Mouse (Mus musculus): ENCODE measurements around the gene Msh4. TPM values are rescaled to one million over a fixed set of nuclear protein-coding genes. Genes with fewer than 3 reads are reported as not detected.
A peak's percentile ranks its signal among the peaks of the same experiment; 100 is the strongest.

Gene Msh4
- polyA plus RNA-seq, 1 experiment from 2014 or later: 0.17 TPM

GRCm38 (mm10) chr3:153926333-153926732, 20.4 kb upstream of the Msh4 start:
- Histone ChIP-seq H3K4me3 (ENCODE audit: low read depth, low read length) (no peak overlapping the region), H3K36me3 (ENCODE audit: insufficient read depth) (peaks cover 38% of the 10 kb centered on the region), H3K9ac (no peak overlapping the region), H3K27ac (ENCODE audit: low read depth) (no peak overlapping the region), H3K4me1 (ENCODE audit: insufficient read depth) (no peaks in the 10 kb centered on the region), H3K9me3 (ENCODE audit: low read depth, low read length) (no peaks in the 10 kb centered on the region), H3K4me2 (no peak overlapping the region), H3K27me3 (ENCODE audit: insufficient read depth, low read length) (no peaks in the 10 kb centered on the region)
- no peak for DNase-seq
- WGBS: 89% methylated on average over 7 of the region's 7 CpGs
- no peak for ATAC-seq (ENCODE audit: insufficient read depth)
- no peak for TF ChIP-seq CTCF (IDR thresholded peaks at IDR 0.05; ENCODE audit: low read depth)

GRCm38 (mm10) chr3:153921147-153921910, 15.4 kb upstream of the Msh4 start:
- Histone ChIP-seq H3K4me2 (no peak overlapping the region), H3K4me1 (ENCODE audit: insufficient read depth) (no peaks in the 10 kb centered on the region), H3K36me3 (ENCODE audit: insufficient read depth) (peaks cover 25% of the 10 kb centered on the region; the same call in 1 of the 2 replicates), H3K4me3 (ENCODE audit: low read depth, low read length) (no peak overlapping the region), H3K27ac (ENCODE audit: low read depth) (no peak overlapping the region), H3K9ac (no peak overlapping the region), H3K27me3 (ENCODE audit: insufficient read depth, low read length) (no peaks in the 10 kb centered on the region), H3K9me3 (ENCODE audit: low read depth, low read length) (no peaks in the 10 kb centered on the region)
- 84% methylated on average over 10 of the region's 10 CpGs for WGBS
- no peak for TF ChIP-seq CTCF (IDR thresholded peaks at IDR 0.05; ENCODE audit: low read depth)
- DNase-seq: no peak
- no peak for ATAC-seq (ENCODE audit: insufficient read depth)

GRCm38 (mm10) chr3:153917200-153917599, 11.3 kb upstream of the Msh4 start:
- no peak overlapping the region for H3K27ac ChIP-seq (ENCODE audit: low read depth)
- no peak for TF ChIP-seq CTCF (IDR thresholded peaks at IDR 0.05; ENCODE audit: low read depth)

GRCm38 (mm10) chr3:153913510-153914243, 7.7 kb upstream of the Msh4 start:
- Histone ChIP-seq H3K4me1 (ENCODE audit: insufficient read depth) (peaks cover 12% of the 10 kb centered on the region), H3K9ac (peak overlapping the region; percentile 92), H3K4me3 (ENCODE audit: low read depth, low read length) (peak overlapping the region; percentile 66), H3K27me3 (ENCODE audit: insufficient read depth, low read length) (no peaks in the 10 kb centered on the region), H3K27ac (ENCODE audit: low read depth) (peak overlapping the region; percentile 87), H3K4me2 (peak overlapping the region; percentile 68), H3K36me3 (ENCODE audit: insufficient read depth) (peaks cover 30% of the 10 kb centered on the region), H3K9me3 (ENCODE audit: low read depth, low read length) (no peaks in the 10 kb centered on the region)
- 0 out of 2 replicates have a peak, but pooled peaks have one; percentile 5 for TF ChIP-seq CTCF (IDR thresholded peaks at IDR 0.05; ENCODE audit: low read depth)
- no peak for ATAC-seq (ENCODE audit: insufficient read depth)
- DNase-seq: peak; percentile 65
- 31% methylated on average over 6 of the region's 6 CpGs for WGBS

More at GRCm38 (mm10) chr3:153917200-153917599, 11.3 kb upstream of the Msh4 start:
- Histone ChIP-seq H3K4me2 (no peak overlapping the region), H3K36me3 (ENCODE audit: insufficient read depth) (0 out of 2 replicates have a peak, but pooled peaks cover 2% of the 10 kb centered on the region), H3K9me3 (ENCODE audit: low read depth, low read length) (no peaks in the 10 kb centered on the region), H3K4me3 (ENCODE audit: low read depth, low read length) (no peak overlapping the region), H3K27me3 (ENCODE audit: insufficient read depth, low read length) (no peaks in the 10 kb centered on the region), H3K4me1 (ENCODE audit: insufficient read depth) (no peaks in the 10 kb centered on the region), H3K9ac (no peak overlapping the region)
- DNase-seq (no peak), ATAC-seq (ENCODE audit: insufficient read depth) (no peak)
- 16% methylated on average over 1 of the region's 1 CpGs for WGBS

GRCm38 (mm10) chr3:153912546-153913509, 6.9 kb upstream of the Msh4 start, which contains the start of gene Rabggtb:
TSS of gene Rabggtb (minus strand) at chr3:153913009.
- H3K4me1 ChIP-seq (ENCODE audit: insufficient read depth): peaks cover 12% of the 10 kb centered on the region
- TF ChIP-seq CTCF (IDR thresholded peaks at IDR 0.05; ENCODE audit: low read depth): no peak
- H3K27ac ChIP-seq (ENCODE audit: low read depth): peak within 1 kb of the TSS; percentile 87
- H3K36me3 ChIP-seq (ENCODE audit: insufficient read depth): peaks cover 39% of the 10 kb centered on the region
- peak within 1 kb of the TSS; percentile 68 for H3K4me2 ChIP-seq
- H3K27me3 ChIP-seq (ENCODE audit: insufficient read depth, low read length): no peaks in the 10 kb centered on the region
- DNase-seq: peak; percentile 98
- H3K9me3 ChIP-seq (ENCODE audit: low read depth, low read length): no peaks in the 10 kb centered on the region
- WGBS: under 1% methylated on average over 65 of the region's 65 CpGs
- ATAC-seq (ENCODE audit: insufficient read depth): peak; percentile 98
- H3K4me3 ChIP-seq (ENCODE audit: low read depth, low read length): peak within 1 kb of the TSS; percentile 66
- H3K9ac ChIP-seq: peak within 1 kb of the TSS; percentile 92

GRCm38 (mm10) chr3:153911882-153912440, 6.0 kb upstream of the Msh4 start:
- peaks cover 47% of the 10 kb centered on the region for H3K36me3 ChIP-seq (ENCODE audit: insufficient read depth)
- H3K27ac ChIP-seq (ENCODE audit: low read depth): peak overlapping the region; percentile 81
- H3K4me2 ChIP-seq: peak overlapping the region; percentile 68
- H3K4me3 ChIP-seq (ENCODE audit: low read depth, low read length): peak overlapping the region; percentile 66
- under 1% methylated on average over 12 of the region's 12 CpGs for WGBS
- H3K27me3 ChIP-seq (ENCODE audit: insufficient read depth, low read length): no peaks in the 10 kb centered on the region
- peaks cover 12% of the 10 kb centered on the region for H3K4me1 ChIP-seq (ENCODE audit: insufficient read depth)
- ATAC-seq (ENCODE audit: insufficient read depth) (no peak), DNase-seq (no peak)
- H3K9me3 ChIP-seq (ENCODE audit: low read depth, low read length): no peaks in the 10 kb centered on the region
- TF ChIP-seq CTCF (IDR thresholded peaks at IDR 0.05; ENCODE audit: low read depth): no peak
- peak overlapping the region; percentile 92 for H3K9ac ChIP-seq
